Mouse (Mus musculus): ENCODE data around the gene Pcbd2. TPM values are rescaled to one million over a fixed set of nuclear protein-coding genes. Genes with fewer than 3 reads are reported as not detected.
A peak's percentile ranks its signal among the peaks of the same experiment; 100 is the strongest.

Pcbd2 gene
- polyA plus RNA-seq, 1 experiment from 2014 or later, result 58.7 TPM

DNA sequence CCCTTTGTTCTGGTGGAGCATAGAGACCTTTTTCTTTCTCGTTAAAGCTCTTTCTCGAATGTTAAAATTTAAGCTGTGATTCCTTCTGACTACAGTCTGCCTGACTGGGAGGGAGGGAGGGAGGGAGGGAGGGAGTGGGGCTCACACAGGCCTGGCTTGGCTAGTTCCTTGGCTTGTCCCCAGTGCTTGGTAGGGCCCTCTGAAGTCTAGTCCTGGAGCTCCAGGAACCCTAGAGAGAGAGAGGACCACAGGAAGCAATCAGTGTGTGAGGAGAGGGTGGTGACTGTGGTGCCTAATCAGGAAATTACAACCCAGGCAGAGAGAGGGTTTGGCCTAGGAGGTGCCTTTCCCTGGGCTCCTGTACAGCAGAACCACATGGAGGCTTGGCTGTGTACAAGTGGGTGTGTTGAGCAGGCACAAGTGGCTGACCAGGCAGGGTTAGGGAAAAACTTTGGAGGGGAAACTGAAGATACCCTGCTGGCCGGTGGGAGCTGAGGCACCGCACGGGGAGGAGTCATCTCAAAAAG lies 86.4 kb downstream of the Pcbd2 start:
- no peak overlapping the region for H3K27ac ChIP-seq (replicated peaks in 1 of 2; ENCODE audit: control insufficient read depth in 1 of 2, insufficient read depth in 1 of 2, low read depth in 2 of 2, low read length in 2 of 2)
- peaks cover 10% of the 10 kb centered on the region; the same call in 1 of the 2 replicates for H3K27me3 ChIP-seq (ENCODE audit: control insufficient read depth, insufficient read depth, low read length)
- H3K4me1 ChIP-seq (ENCODE audit: control insufficient read depth in 2 of 2, insufficient read depth in 2 of 2, low read length in 2 of 2), result no peaks in the 10 kb centered on the region
- no peak overlapping the region for H3K4me3 ChIP-seq (ENCODE audit: control insufficient read depth in 1 of 2, insufficient read depth in 1 of 2, low read depth in 1 of 2, low read length in 2 of 2)
- WGBS, result 63% methylated on average over 5 of the region's 5 CpGs
- no peak overlapping the region for H3K4me2 ChIP-seq (ENCODE audit: low read length)
- H3K9me3 ChIP-seq (ENCODE audit: control insufficient read depth, low read length), result no peaks in the 10 kb centered on the region
- H3K36me3 ChIP-seq (ENCODE audit: control insufficient read depth, insufficient read depth, low read length), result no peaks in the 10 kb centered on the region
- ATAC-seq (ENCODE audit: insufficient number of reproducible peaks, insufficient read depth, low FRiP score, low read depth), result no peak
- no peak overlapping the region for H3K9ac ChIP-seq (ENCODE audit: low read length)

DNA sequence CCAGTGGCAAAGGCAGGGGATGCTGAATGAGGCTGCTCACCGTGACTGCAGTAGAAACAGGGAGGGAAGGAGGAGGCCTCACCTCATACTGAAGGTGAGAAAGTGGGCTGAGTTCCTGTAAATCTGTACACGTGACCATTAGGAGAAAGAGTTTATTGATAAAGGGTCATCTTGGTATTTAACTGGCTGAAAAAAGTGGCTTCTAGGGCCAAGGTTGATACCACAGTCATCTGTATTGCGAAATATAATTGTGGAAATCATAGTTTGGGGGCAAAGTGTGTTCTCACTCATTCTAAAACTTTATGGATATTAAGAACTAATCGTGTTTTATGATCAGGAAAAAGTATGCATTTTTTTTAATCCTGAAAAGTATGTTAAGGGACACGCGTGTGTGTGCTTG lies 87.7 kb downstream of the Pcbd2 start:
- no peak overlapping the region for H3K4me2 ChIP-seq (ENCODE audit: low read length)
- H3K27ac ChIP-seq (replicated peaks in 1 of 2; ENCODE audit: control insufficient read depth in 1 of 2, insufficient read depth in 1 of 2, low read depth in 2 of 2, low read length in 2 of 2), result no peak overlapping the region
- H3K36me3 ChIP-seq (ENCODE audit: control insufficient read depth, insufficient read depth, low read length), result no peaks in the 10 kb centered on the region
- 73% methylated on average over 6 of the region's 6 CpGs for WGBS
- H3K9ac ChIP-seq (ENCODE audit: low read length), result no peak overlapping the region
- no peak for ATAC-seq (ENCODE audit: insufficient number of reproducible peaks, insufficient read depth, low FRiP score, low read depth)
- no peak overlapping the region for H3K4me3 ChIP-seq (ENCODE audit: control insufficient read depth in 1 of 2, insufficient read depth in 1 of 2, low read depth in 1 of 2, low read length in 2 of 2)
- H3K4me1 ChIP-seq (ENCODE audit: control insufficient read depth in 2 of 2, insufficient read depth in 2 of 2, low read length in 2 of 2), result no peaks in the 10 kb centered on the region
- H3K27me3 ChIP-seq (ENCODE audit: control insufficient read depth, insufficient read depth, low read length), result peaks cover 9% of the 10 kb centered on the region; the same call in 1 of the 2 replicates
- H3K9me3 ChIP-seq (ENCODE audit: control insufficient read depth, low read length), result no peaks in the 10 kb centered on the region

DNA sequence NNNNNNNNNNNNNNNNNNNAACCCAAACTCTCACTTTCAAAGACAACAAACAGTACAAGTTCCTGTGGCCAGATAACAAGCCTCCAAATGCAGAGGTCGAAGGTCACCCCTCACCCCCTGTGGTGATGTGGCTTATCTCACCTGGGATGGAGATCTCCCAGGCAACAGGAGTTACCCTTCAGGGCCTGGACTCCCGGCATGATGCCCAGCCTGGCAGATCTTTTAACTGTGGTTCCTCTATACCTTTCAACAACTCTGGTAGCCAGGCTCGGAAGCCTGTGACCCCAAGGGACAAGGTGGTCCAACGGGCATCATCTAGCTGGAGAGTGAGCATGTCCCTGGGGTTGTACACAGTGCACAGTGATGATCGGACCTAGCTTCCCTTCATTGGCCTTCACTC lies 95.3 kb downstream of the Pcbd2 start:
- H3K4me1 ChIP-seq (ENCODE audit: control insufficient read depth in 2 of 2, insufficient read depth in 2 of 2, low read length in 2 of 2), result peaks cover 0 to 5% of the 10 kb centered on the region in 2 experiments; a peak in 2 of 4 replicates
- H3K4me2 ChIP-seq (ENCODE audit: low read length), result no peak overlapping the region
- no peak overlapping the region for H3K4me3 ChIP-seq (ENCODE audit: control insufficient read depth in 1 of 2, insufficient read depth in 1 of 2, low read depth in 1 of 2, low read length in 2 of 2)
- H3K27me3 ChIP-seq (ENCODE audit: control insufficient read depth, insufficient read depth, low read length), result peaks cover 66% of the 10 kb centered on the region
- no peak overlapping the region for H3K9ac ChIP-seq (ENCODE audit: low read length)
- H3K36me3 ChIP-seq (ENCODE audit: control insufficient read depth, insufficient read depth, low read length), result no peaks in the 10 kb centered on the region
- 46% methylated on average over 5 of the region's 5 CpGs for WGBS
- H3K27ac ChIP-seq (replicated peaks in 1 of 2; ENCODE audit: control insufficient read depth in 1 of 2, insufficient read depth in 1 of 2, low read depth in 2 of 2, low read length in 2 of 2), result no peak overlapping the region
- H3K9me3 ChIP-seq (ENCODE audit: control insufficient read depth, low read length), result no peaks in the 10 kb centered on the region
- no peak for ATAC-seq (ENCODE audit: insufficient number of reproducible peaks, insufficient read depth, low FRiP score, low read depth)

GRCm38 (mm10) chr13:55824151-55824945 lies 97.2 kb downstream of the Pcbd2 start:
- H3K9me3 ChIP-seq (ENCODE audit: control insufficient read depth, low read length), result no peaks in the 10 kb centered on the region
- WGBS, result 11% methylated on average over 10 of the region's 10 CpGs
- peaks cover 80% of the 10 kb centered on the region for H3K27me3 ChIP-seq (ENCODE audit: control insufficient read depth, insufficient read depth, low read length)
- ATAC-seq (ENCODE audit: insufficient number of reproducible peaks, insufficient read depth, low FRiP score, low read depth), result no peak
- no peak overlapping the region for H3K27ac ChIP-seq (replicated peaks in 1 of 2; ENCODE audit: control insufficient read depth in 1 of 2, insufficient read depth in 1 of 2, low read depth in 2 of 2, low read length in 2 of 2)
- H3K4me1 ChIP-seq (ENCODE audit: control insufficient read depth in 2 of 2, insufficient read depth in 2 of 2, low read length in 2 of 2), result peaks cover 3 to 8% of the 10 kb centered on the region in 2 experiments; a peak in 2 of 4 replicates
- no peak overlapping the region for H3K4me2 ChIP-seq (ENCODE audit: low read length)
- H3K4me3 ChIP-seq (ENCODE audit: control insufficient read depth in 1 of 2, insufficient read depth in 1 of 2, low read depth in 1 of 2, low read length in 2 of 2), result no peak overlapping the region
- no peaks in the 10 kb centered on the region for H3K36me3 ChIP-seq (ENCODE audit: control insufficient read depth, insufficient read depth, low read length)
- no peak overlapping the region for H3K9ac ChIP-seq (ENCODE audit: low read length)

DNA sequence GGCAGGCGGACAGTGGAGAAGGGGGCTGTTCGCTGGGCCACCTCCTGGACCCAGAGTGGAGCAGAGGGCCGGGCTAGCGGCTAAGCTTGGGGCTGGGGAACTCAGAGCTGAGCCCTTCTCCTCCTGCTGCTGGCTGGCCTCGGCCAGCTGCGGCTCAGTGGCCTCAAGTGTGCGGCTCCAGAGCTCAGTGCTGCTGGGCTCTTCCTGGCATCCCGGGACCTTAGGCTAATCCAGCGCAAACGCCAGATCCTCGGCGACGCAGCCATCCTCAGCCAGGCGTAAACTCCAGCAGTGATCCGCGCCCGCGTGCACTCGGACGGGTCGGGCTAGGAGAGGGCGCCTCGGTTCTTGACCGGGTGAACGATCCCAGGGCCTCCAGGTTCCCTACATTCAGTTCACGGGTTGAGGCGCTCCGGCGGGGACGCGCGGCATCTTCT lies 98.1 kb downstream of the Pcbd2 start:
- no peaks in the 10 kb centered on the region for H3K36me3 ChIP-seq (ENCODE audit: control insufficient read depth, insufficient read depth, low read length)
- no peak overlapping the region for H3K4me2 ChIP-seq (ENCODE audit: low read length)
- peaks cover 85% of the 10 kb centered on the region for H3K27me3 ChIP-seq (ENCODE audit: control insufficient read depth, insufficient read depth, low read length)
- H3K9me3 ChIP-seq (ENCODE audit: control insufficient read depth, low read length), result no peaks in the 10 kb centered on the region
- no peak overlapping the region for H3K27ac ChIP-seq (replicated peaks in 1 of 2; ENCODE audit: control insufficient read depth in 1 of 2, insufficient read depth in 1 of 2, low read depth in 2 of 2, low read length in 2 of 2)
- H3K4me3 ChIP-seq (ENCODE audit: control insufficient read depth in 1 of 2, insufficient read depth in 1 of 2, low read depth in 1 of 2, low read length in 2 of 2), result no peak overlapping the region
- WGBS, result 3% methylated on average over 25 of the region's 32 CpGs
- no peak for ATAC-seq (ENCODE audit: insufficient number of reproducible peaks, insufficient read depth, low FRiP score, low read depth)
- no peak overlapping the region for H3K9ac ChIP-seq (ENCODE audit: low read length)
- H3K4me1 ChIP-seq (ENCODE audit: control insufficient read depth in 2 of 2, insufficient read depth in 2 of 2, low read length in 2 of 2), result peaks cover 3 to 8% of the 10 kb centered on the region in 2 experiments; a peak in 2 of 4 replicates

- H3K27ac ChIP-seq (replicated peaks in 1 of 2; ENCODE audit: control insufficient read depth in 1 of 2, insufficient read depth in 1 of 2, low read depth in 2 of 2, low read length in 2 of 2), result no peak overlapping the region
- H3K9me3 ChIP-seq (ENCODE audit: control insufficient read depth, low read length), result no peaks in the 10 kb centered on the region
- H3K4me2 ChIP-seq (ENCODE audit: low read length), result no peak overlapping the region
- no peaks in the 10 kb centered on the region for H3K36me3 ChIP-seq (ENCODE audit: control insufficient read depth, insufficient read depth, low read length)
- no peak overlapping the region for H3K9ac ChIP-seq (ENCODE audit: low read length)
- peaks cover 3 to 17% of the 10 kb centered on the region in 2 experiments; a peak in 3 of 4 replicates for H3K4me1 ChIP-seq (ENCODE audit: control insufficient read depth in 2 of 2, insufficient read depth in 2 of 2, low read length in 2 of 2)
- ATAC-seq (ENCODE audit: insufficient number of reproducible peaks, insufficient read depth, low FRiP score, low read depth), result no peak
- 2% methylated on average over 56 of the region's 56 CpGs for WGBS
- H3K27me3 ChIP-seq (ENCODE audit: control insufficient read depth, insufficient read depth, low read length), result peaks cover 90% of the 10 kb centered on the region
- H3K4me3 ChIP-seq (ENCODE audit: control insufficient read depth in 1 of 2, insufficient read depth in 1 of 2, low read depth in 1 of 2, low read length in 2 of 2), result 0 out of 4 replicates have a peak overlapping the region, but pooled peaks of 1 of the 2 experiments have one; percentile 6
Observed at GRCm38 (mm10) chr13:55826008-55826671, 99.0 kb downstream of the Pcbd2 start.

Measured in heart, embryonic 14.5 days (tissue).